Mouse (Mus musculus) induced T-regulatory cell, adult 2 months (primary cell): ENCODE measurements at regions not wholly inside any gene's neighbourhood (a gene's known extent, or its start where the extent isn't known, plus 50 kb on each side); places are given as distances from the start of the nearest gene placed in this dataset.

Source experiments
- DNase-seq: peaks from one replicate; pipeline ENCODE4 v3.0.0-alpha.2; 2012; ENCODE audit warnings: low read depth

DNA sequence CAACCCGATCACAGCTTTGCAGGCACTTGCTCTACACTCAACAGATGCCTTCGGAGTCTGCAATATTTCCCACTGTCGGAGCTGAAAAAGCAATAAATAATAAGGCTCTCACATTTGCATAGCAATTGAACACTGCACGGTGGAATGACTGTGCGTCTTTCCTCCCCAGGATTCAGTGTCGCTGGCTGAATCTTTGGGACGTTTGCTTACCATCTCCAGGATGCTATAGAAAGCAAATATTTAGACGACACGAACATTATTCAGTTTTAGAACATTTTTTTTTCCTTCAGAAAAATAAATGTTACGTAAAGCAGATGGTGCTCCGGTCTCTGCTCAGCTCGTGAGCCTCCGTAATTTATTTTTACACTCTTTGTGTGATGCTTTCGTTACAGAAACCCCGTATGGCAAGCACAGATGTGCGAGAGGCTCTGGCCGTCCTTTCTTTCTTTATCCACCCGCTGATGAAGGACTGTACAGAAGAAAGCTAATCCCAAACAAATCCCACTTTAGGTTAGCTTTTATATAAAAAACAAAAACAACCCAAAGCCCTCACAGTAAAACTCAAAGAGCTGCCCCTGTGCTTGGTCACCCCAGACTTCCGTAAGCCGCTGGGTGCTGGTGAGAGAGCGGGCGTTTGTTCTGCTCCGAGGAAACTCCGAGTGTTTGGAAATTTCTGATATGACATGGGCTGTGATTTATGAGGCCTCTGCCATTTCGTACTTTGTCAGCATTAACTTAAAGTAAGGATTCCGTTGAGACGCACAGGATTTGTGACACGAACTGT, 464.3 kb downstream of the Ajap1 start:
- no peak for DNase-seq

DNA sequence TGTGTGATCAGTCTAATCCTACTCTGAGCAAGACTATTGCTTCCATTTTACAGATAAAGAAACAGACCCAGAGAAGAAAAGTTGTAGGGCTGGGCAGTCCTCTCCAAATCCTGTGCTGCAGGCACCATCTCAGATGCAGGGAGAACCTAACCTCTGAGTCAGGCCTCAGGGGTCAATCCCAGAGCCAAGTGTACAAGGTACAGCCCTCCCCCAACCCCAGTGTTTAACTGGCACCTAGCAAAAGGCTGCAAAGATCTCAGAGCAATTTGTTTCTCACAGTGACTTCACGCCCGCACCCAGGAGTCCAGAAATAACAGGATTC, 464.8 kb downstream of the Ajap1 start:
- DNase-seq, result no peak

DNA sequence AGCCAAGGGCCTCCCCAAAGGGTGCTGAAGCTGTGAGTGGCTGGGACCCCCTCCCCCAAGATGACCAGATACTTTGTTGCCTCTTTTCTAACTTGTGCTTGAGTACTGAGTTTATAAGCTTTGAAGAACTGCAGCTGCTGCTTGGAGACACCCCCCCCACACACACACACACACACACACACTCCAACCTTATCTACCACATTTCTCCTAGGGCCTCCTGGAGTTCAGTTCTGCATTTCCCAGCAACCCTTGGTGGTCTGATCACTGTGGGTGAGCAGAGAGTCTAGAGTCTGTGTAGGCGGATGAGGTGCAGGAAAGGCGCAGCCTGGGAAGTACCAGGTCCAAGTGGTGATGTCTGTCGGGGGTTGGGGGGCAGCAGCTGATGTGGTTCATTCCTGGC, 479.3 kb downstream of the Ajap1 start:
- no peak for DNase-seq

DNA sequence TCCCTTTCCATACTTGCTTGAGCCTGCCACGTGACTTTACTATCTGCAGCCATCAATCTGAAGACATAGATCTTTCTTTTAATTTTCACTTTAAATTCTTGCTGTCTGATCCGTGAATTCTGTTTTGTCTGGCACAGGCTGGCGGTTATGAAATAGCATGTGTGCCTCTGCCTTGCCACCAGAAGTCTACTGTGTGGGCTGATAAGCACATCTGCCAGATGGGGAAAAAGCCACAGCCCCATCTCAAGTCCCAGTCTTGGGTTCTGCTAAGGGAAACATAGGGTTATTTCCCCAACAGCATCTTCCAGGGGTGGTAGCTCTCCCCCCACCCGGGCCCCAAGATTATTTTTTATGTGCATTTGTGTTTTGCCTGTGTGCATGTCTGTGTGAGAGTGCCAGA, 480.1 kb downstream of the Ajap1 start:
- no peak for DNase-seq

DNA sequence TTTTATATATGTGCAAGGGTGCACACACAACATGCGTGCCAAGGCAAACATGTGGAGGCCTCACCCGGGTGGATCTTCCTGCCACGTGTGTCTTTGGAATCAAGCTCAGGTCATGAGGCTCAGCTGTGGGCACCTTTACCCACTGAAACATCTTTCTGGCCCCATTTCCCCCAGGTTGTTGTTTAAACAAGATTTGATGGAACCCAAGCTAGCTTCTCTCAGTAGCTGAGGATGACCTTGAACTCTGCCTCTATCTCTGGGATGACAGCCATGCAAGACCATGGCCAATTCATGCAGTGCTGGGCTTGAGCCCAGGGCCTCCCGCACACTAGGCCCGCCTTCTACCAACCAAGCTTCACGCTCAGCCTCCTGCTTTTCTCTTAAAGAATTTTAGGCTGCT, 480.9 kb downstream of the Ajap1 start:
- DNase-seq, result no peak

DNA sequence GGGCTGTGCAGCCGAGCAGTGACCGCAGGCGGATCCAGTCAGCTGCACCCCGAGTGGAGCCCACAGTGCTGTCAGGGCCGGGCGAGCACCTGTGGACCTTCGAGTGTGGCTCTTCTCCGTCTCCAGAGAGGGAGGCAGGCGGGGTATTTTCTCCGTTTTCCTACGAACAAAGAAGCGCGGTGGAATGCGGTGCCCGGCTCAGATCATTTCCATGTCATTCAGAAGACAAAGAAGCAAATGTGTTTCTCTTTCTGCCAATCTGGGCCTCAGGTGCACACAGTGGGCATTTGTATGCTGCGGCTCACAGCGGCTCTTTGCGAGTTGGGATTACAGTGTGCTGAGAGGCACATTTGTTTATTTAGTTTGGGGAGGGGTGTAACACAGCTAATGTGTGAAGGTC, 483.1 kb downstream of the Ajap1 start:
- DNase-seq, result no peak

DNA sequence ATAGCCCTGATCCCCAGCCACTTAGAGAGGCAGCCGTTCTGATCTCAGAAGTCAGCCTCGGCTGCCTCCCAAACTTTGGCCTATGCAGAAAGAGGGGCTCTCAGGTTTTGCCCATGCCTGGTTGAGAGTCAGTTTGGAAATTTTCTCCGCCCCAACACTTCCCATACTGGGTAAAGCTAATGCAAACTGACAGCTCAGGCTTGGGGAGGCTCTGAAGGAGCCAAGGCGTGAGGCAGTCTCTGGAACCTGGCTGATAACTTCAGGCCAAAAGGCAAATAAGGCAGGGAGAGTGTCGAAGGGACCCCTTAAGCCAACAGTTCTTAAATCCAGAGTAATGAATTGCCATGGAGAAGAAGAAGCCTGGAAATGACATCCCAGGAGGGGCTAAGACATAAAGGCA, 485.4 kb downstream of the Ajap1 start:
- DNase-seq, result no peak

DNA sequence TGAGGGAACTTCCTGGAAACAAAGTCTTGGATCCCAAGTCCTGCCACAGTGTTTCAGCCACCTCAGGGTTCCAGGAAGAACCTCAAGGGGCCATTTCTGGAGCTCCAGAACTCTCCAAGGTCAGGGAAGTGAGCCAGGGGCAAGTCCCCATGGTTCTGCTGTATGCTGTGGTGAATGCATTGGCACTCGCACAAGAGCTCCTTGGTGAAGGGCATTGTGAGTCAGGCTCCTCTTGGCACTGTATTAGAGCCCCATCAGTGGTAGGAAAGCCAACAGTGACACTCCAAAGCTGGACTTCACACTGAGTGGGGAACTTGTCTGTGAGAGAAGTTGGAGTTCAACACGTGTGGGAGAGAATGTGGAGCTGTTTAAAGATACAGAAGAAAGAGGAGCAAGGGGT, 486.0 kb downstream of the Ajap1 start:
- no peak for DNase-seq

DNA sequence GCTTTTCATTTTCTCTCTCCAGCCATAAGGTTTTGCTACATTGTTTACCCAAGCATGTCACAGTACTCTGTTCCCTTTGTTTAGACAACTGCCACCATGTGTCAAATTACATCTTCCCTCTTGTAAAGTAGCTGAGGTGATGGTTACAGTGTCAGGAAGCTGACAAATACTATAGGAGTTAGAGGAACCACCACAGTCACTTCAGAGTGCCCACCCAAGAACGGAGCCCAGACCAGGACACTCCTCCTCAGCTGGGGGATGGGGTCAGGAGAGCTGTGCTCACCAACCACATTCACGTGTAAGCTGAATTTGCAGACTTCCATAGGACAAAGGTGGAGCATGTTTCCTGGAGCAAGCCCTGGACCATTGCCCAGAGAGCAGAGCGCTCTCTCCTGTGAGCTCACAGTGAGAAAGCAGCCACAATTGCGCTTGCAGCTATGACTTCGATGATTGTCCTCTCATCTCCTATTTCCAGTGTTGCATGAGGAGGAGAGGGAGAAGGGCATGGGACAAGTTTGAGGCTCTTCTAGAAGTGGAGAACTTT, 487.5 kb downstream of the Ajap1 start:
- no peak for DNase-seq

DNA sequence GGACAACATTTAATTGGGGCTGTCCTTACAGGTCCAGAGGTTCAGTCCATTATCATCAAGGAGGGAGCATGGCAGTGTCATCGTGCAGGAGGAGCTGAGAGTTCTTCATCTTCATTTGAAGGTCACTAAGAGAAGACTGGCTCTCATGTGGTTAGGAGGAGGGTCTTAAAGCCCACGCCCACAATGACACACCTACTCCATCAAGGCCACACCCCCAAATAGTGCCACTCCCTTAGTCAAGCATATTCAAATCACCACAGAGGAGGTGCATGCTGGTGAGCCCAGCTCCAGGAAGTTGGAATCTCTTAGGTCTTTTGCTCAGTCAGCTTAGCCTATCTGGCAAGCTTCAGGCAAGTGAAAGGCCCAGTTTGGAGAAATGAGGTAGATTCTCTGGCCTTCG, 488.4 kb downstream of the Ajap1 start:
- DNase-seq, result no peak

DNA sequence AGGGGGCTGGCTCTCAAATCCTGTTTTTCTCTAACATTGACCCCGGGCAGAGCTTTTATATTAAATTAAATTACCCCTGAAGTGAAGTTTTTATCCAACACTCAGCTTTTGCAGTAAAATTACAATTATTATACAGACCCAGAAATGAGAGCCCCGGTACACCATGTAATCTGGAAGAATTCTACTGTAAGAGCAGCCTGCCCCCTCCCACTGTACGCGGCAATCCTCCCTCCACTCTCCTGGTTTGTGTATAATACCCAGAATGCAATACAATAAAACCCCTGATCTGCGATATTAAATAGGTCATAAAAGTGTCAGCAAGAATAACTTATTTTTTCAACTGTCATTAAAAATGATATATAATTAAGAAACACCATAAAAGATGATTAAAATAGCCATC, 492.3 kb downstream of the Ajap1 start:
- DNase-seq, result no peak

DNA sequence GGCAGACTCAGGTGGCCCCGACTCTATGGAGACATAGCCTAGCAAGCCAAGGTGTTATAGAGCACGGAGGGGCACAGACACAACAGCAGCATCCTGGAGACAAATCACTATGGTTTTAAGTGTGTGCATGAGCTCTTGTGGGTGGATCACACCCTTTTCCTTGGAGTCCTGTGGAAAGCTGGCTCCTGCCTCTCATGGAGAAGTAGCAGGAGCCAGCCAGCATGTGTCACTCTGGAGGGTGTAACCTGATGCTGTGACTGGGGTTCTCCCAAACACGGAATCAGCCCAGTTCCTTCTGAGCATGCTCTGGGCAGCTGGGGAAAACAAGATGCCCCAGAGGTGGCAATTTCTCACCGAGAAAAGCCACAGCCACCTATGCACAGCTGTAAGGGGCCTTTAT, 494.9 kb downstream of the Ajap1 start:
- DNase-seq, result no peak

DNA sequence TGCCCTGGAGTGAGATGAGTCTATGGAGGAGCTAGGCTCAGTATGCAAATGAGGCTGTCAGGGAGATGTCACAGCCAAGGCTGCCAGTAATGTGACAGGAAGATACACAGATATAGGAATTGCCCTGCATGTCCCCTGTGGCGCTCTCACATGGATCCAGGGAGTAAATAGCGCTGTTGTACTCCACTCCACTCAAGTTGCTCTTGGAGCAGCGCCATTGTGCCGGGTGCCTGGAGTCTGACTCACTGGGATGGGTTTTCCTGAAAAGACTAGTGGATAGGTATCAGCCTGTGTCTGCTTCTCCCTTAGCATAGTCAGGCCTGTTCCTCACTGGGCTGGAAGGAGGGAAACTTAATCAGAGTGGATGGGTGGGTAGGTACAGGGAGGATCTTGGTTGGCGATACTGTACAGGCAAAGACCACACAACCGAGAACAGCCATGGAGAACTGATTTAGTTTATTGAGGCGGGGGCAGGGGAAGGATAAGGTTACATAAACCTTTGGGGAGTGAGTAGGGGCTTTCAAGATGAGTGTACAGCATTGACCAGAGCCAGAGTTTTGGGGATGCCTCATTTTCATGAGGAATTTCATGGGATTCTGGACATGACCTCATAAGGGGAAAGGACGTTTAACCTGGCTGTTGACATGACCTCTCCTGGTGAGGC, 497.5 kb upstream of the Kcnab2 start:
- DNase-seq, result no peak

DNA sequence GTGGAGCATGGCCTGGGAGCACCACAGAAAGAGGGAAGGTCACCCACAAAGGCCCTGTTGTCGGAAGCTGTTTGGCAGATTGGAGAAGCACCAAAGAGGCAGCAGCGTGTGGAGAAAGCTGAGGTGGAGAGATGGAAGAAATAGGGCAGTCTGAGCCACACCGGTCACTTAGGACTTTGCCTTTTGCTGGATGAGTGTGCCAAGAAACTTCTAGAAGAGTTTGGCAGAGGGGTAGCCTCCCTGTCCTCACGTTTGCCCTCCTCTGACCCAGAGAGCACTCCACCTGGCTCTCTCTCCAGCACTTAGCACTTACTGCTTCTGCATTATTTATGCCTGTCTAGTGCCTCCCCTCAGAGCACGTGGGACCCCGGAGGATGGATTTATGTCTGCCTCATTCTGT, 485.3 kb upstream of the Kcnab2 start:
- DNase-seq, result no peak

DNA sequence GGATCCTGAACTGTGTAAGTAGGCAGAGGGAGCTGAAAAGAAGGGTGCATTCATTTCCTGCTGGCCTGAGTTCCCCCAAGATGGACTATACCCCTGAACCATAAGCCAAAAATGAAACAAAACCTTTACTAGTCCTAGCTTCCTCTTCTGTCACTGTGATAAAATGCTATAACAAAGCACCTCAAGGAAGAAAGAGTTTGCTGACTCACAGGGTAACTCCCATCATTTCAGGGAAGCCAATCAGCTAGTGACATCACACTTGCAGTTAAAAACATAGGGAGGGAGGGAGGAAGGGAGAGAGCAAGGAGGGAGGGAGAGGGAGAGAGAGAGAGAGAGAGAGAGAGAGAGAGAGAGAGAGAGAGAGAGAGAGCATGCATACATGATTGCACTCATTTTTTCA, 484.5 kb upstream of the Kcnab2 start:
- no peak for DNase-seq

DNA sequence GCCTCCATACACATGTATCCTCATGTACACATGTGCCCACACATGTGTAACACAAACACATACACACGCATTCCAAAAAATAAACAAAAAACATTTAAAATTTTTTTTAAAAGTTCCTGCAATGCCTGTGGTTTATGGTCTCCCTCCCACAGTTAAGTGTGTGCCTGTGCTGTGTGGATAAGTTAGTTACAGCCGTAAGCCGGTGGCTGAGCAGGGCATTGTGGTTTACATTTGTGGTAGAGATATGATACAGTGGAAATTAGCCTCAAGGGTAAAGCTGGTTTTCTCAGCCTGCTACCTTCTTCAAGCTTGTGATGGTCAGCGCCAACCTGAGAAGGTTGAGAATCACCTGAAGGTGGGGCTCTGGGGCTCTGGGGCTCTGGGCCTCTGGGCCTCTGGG, 484.0 kb upstream of the Kcnab2 start:
- no peak for DNase-seq

DNA sequence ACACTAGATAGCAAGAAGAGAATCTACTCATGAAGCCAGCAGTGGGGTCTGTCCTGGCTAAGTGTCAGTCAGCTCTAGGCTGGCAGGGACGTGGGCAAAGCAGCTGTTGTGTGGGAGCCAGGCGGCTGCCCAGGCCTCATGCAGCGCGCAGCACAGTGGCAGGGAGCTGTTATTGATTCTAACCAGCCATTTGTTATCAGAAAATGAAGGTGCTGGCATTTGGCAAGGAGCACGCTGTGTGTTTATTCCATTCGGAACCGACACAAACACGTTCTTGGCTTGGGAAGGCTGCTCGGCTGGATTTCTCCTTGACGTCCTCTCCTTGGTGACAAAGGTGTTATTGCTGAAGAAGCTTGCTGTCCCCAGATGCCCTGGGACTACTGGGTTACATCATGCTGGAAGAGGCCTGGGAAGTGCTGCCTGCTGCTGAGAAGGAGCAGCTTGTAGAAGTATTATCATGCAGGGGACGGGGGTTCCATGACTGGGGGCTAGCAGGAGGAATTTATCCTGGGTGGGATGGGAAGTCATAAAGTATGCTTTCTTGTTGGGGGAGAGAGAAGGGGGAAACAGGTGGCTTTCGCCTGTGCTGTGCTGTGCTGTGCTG, 482.1 kb upstream of the Kcnab2 start:
- no peak for DNase-seq

DNA sequence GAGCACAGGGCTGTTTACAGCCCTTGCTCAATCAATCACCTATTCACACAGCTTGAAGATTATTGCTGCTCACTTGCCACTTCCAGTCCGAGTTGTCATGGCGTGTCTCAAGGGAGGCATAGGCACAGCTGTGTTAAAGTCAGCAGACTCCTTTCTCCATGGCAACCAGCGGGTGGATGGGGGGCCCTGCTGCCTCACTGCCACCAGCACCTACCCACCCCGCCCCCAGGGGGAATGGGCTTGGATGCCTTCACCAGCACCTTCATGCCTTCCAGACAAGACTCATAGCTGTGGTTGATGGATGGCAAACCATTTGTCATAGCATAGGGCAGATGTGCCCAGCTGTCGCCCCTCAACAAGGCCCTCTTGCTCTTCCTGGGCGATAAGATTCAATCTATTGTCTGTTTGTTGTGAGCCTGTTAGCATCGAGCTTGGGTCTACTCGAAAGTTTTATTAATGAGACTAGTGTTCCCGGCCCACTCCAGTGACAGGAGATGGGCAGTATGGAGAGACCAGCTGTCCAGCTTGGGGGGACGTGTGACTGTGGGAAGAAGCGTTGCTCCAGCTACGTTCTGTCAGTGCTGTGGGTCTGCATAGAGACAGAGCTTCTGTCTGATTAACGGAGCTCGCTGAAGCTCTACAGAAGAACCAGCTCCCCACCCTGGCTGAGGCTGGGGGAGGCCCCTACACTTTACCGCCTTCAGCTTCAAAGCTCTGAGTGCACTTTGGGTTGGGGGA, 475.7 kb upstream of the Kcnab2 start:
- DNase-seq, result no peak

DNA sequence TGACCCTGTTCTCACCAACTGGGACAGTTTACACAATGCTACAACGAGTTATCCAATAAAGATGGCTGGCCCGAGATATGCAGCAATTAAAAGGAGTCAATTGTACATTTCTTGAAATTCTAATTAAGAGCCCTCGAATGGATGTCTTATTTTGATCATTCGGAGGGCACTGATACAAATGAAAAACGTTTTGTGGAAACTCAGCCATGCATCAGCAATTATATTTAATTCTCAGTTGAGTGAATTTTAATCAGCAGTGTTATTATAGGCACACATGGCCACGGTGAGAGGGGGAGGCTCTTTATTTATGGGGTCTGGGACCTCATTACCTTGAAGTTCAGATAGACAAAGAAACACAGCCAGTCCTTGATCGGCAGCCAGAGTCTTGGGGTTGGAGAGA, 471.3 kb upstream of the Kcnab2 start:
- no peak for DNase-seq

DNA sequence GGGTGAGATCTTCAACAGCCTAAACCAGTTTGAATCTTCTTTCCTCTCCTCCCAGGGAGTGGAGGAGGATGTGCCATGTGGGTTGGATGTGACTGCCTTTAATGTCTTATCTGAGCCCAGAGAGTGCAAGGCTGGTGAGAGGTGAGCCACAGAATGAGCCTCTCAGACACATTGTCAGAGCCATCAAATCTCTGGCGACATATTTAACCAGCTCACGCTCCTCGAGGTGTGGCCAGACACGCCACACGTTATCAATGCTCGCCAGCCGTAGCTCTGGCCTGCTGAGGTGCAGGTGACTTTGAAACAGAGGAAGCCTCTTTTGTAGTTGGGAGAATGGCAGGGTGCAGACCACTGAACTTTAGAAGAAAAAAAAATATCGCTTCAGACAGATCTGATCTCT, 463.5 kb upstream of the Kcnab2 start:
- no peak for DNase-seq

DNA sequence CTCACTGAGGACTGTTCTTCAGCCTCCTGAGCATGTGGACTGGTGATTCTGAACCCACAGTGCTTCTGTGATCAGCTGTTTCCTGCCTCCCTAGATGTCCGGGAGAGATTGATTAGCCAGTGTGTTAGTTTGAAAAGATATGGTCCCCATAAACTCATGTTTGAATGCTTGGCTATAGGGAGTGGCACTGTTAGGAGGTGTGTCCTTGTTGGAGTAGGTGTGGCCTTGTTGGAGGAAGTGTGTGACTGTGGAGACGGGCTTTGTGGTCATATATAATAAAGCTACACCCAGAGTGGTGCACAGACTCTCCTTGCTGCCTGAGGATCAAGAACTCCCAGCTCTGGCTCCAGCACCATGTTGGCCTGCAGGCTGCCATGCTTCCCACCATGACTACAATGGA, 458.9 kb upstream of the Kcnab2 start:
- DNase-seq, result no peak

DNA sequence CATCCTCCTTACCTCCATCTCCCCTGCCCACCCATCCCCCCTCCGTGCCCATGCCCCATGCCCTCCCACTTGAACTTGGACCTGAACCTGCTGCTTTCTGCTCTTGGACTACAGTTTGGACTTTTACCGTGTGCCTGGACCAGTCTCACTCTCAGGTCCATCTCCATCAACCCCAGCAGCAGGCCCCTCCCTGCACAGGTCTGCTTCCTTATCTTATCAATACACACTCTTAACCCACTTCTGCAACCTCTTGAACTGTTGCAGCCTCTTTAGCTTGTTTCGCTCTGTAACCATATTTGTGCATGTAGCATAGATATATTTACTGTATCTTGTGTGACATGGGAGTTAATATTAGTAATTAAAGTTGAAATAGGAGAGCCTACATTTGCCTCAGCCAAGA, 457.8 kb upstream of the Kcnab2 start:
- no peak for DNase-seq
